Mouse (Mus musculus): ENCODE measurements around the gene Rasef. TPM values are rescaled to one million over a fixed set of nuclear protein-coding genes. Genes with fewer than 3 reads are reported as not detected.
"Not testable (repeated sequence)": the region's sequence is repeated elsewhere in the genome, so short reads cannot be mapped to it uniquely, and the experiment has no call there.

Rasef gene
- under 1 TPM in 1 of 2 experiments, not detected in 1; 0.13 TPM for total RNA-seq (2021)
- long read RNA-seq, experiment 1, partial matches to known transcripts: 0 of 1 reads
- long read RNA-seq, experiment 1, other reads (novel, unspliced or antisense): 1 of 1 reads
- long read RNA-seq, experiment 2: 0 reads

DNA sequence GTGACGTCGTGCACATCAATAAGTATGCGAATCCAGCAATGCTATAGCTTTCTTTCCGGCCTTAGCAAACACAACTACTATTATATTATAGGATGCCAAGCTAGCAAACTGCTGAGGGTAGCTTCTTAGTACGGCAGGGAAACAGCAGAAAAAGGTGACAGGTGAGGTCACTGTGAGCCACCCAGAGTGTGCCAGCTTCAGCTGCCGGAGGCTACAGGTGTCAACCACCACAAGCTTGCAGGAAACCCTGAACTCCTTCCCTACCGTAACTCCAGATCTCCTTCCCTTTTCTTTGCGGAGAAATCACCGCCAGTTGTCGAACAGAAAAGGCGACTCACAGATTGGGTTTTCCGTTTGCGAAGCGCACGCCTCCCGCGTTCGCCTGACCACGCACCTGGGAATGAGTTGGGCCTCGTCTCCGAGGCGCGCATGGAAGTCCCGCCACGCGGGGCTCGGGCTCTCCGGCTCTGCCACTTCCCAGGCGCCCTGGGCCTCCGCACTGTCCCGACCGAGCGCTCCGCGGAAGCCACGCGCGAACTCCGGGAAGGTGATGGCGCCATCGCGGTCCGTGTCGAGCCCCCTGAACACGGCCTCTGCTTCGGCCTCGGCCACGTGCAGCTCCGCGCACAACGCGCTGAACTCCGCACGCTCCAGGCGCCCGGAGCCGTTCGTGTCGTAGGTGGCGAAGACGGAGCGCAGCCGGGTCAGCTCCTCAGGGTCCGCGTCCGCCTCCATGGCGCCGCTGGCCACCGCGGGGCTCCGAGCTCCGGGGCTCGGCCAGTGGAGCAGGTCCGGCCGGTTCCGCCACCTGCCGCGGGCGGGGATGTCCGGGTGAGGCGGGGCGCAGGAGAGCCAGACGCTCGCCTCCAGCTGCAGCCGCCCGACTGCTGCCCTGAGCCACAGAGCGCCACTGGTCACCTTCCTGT is at the start of gene Rasef:
TSS of gene Rasef (minus strand) at position 735 of the 926 bp plus-strand sequence.
- DNase-seq (ENCODE audit: low spot score in 2 of 2): peak in 1 of 2 experiments; percentile 9
- intact Hi-C loops (cut with DNase I): no loop called here

- intact Hi-C loops (cut with DNase I): no loop called here
- DNase-seq (ENCODE audit: low spot score in 2 of 2): no peak
These were observed 35.8 kb upstream of the Rasef start for GRCm38 (mm10) chr4:73826587-73826986.

DNA sequence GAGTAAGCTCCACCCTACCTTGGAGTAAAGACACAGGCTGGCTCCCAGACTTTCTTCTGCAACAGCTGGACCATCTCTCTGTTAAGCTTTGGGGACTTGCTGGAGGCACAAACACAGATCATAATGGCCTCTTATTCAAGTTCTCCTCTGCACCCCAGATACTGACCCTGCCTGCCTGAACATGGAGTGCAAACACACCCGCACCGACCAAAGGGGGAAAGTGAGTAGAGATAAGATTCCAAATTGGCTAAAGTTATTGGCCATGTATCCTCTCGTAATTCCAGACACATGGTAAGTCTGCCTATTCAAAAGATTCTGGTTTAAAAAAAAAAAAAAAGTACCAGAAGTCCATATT is 369 bp upstream of the Rasef start:
- DNase-seq (ENCODE audit: low spot score in 2 of 2): no peak
- intact Hi-C loops (cut with DNase I): no loop called here

GRCm38 (mm10) chr4:73789534-73789933 is 1.3 kb downstream of the Rasef start:
- intact Hi-C loops (cut with DNase I): no loop called here
- no peak for DNase-seq (ENCODE audit: low spot score in 2 of 2)

DNA sequence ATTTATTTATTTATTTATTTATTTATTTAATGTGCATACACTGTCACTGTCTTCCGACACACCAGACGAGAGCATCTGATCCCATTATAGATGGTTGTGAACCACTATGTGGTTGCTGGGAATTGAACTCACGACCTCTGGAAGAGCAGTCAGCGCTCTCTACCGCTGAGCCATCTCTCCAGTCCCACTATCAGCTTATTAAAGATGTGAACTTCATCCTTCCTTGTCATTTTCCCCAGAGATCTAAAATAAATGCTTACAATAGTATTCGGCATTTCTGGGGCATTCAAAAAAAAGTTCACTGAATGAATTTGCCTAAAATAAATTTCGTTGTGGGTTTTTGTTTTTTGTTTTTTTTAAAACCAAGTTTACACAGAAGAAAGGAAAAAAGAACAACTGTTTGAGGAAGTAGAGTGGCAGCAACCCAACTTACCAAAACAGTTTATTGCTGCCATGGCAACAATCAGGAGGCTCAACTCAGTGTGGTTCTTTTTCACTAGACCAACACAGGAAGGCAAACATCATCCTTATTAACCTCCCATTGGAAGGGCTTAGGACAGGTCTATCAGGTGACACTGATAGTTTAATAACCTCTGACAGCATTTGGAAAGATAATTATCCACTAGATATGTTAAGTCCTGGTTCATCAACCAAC is 2.6 kb downstream of the Rasef start:
- no peak for DNase-seq (ENCODE audit: low spot score in 2 of 2)
- intact Hi-C loops (cut with DNase I): no loop called here

- no peak for DNase-seq (ENCODE audit: low spot score in 2 of 2)
- intact Hi-C loops (cut with DNase I): no loop called here
These were observed 6.6 kb downstream of the Rasef start for GRCm38 (mm10) chr4:73784147-73784546.

DNA sequence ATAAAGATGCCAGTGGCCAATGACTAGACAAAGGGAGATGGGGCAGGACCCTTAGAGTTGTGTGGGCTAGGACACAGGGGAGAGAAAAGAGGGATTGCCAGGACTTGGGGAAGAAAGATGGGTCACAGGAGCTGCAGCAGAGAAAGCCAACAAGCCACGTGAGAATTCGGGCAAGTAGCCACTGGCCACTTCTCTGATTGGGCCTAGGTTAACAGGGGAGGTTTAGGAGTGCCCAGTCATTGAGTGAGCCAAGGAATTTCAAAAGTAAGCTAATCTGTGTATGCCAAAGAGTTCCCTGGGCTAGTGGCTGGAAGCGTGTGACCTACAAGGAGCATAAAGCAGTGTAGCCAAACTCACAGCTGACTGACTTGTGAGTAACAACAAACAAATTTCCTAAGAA is 9.7 kb downstream of the Rasef start:
- intact Hi-C loops (cut with DNase I): no loop called here
- no peak for DNase-seq (ENCODE audit: low spot score in 2 of 2)

DNA sequence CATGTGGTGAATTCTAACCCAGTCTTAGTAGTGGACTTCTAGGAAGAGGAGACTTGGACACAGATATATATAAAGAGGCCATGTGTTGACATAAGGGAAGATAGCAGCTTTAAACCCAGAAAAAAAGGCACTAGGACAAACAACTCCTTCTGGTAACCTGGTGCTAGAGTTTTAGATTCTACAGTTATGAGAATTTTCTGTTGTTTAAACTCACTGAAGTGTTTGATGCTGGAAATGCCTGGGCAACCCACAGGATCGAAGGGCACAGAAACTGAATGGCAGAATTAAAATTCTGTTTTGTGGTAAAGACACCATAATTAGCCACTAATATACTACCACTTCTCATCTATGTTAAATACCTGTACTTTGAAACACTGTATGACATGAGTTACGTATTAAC is 15.5 kb downstream of the Rasef start:
- intact Hi-C loops (cut with DNase I): no loop called here
- no peak for DNase-seq (ENCODE audit: low spot score in 2 of 2)

GRCm38 (mm10) chr4:73773831-73774810 is 16.7 kb downstream of the Rasef start:
- DNase-seq (ENCODE audit: low spot score in 2 of 2): no peak
- intact Hi-C loops (cut with DNase I): no loop called here

DNA sequence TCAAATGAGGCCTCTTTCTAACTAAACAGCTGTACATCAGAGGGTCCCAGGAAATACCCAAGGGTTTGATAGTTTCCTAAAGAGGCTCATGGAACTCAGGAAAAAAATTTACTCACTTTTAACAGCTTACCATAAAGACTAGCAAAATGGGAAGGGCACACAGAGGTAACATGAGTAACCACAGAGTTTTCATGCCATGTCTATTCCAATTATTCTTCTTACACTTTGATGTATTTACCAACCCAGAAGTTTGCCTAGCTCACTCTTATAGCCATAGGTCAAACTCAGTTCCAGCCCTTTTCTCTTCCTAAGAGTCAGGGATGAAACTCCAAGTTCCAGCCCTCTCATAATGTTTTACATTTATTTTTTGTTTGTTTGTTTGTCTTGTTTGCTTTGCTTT is 18.8 kb downstream of the Rasef start:
- DNase-seq (ENCODE audit: low spot score in 2 of 2): no peak
- intact Hi-C loops (cut with DNase I): no loop called here

GRCm38 (mm10) chr4:73770592-73770991 is 20.2 kb downstream of the Rasef start:
- DNase-seq (ENCODE audit: low spot score in 2 of 2): no peak

GRCm38 (mm10) chr4:73768156-73768555 is 22.6 kb downstream of the Rasef start:
- intact Hi-C loops (cut with DNase I): no loop called here
- DNase-seq (ENCODE audit: low spot score in 2 of 2): no peak

More at GRCm38 (mm10) chr4:73770592-73770991, 20.2 kb downstream of the Rasef start:
- intact Hi-C loops (cut with DNase I): no loop called here

DNA sequence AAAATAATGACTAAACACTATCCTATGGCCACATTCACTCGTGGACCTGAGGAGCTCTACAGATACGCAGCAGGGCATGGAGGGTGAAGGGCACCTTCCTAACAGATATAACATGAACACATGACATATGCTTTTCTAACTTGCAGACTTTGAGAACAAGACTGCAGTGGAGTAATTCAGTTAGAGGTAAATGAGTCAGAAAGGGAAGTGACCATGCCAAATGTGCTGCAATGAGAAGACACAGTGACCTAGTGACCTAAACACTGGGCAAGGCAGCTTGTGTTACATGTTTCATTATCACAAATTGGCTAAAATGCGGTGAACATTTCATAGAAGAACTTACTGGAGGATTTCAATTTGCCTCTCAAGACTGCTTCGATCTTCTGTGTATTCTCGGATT is 42.6 kb downstream of the Rasef start:
- DNase-seq (ENCODE audit: low spot score in 2 of 2): no peak
- intact Hi-C loops (cut with DNase I): no loop called here

DNA sequence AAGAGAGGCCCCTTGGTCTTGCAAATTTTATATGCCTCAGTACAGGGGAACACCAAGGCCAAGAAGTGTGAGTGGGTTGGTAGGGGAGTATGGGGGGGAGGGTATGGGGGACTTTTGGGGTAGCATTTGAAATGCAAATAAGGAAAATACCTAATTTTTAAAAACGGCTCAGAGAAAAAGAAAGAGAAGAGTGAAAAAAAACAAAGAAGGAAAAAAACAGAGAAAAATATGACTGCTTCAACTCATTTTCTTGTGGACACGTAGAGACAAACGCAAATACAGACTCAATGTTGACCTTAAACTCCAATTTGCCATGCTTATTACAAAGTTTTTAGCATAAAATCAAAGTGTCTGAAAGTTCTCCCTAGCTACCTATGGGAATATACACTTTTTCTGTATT is 51.4 kb downstream of the Rasef start:
- DNase-seq (ENCODE audit: low spot score in 2 of 2): no peak

GRCm38 (mm10) chr4:73719819-73720218 is 71.0 kb downstream of the Rasef start:
- no peak for DNase-seq (ENCODE audit: low spot score in 2 of 2)
- intact Hi-C loops (cut with DNase I): no loop called here

More for the DNA sequence above, 51.4 kb downstream of the Rasef start:
- intact Hi-C loops (cut with DNase I): no loop called here

DNA sequence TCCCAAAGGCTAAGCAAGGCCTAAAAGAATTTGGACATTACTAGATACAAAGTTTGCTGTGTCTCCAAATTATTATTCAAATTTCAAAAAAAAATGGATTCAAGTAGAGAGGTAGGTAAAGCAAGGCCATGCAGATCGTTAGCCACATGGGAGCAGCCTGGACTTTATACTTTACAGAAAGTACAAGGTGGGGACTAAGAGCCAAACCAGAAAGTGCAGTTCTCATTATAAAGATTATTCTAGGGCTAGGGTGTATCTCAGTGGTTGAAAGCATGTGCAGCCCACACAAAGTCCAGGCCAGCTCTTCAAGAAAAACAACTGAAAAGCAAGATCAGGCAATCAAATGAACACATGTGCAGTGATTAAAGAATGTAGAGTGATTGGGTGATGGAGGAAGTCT is 72.0 kb downstream of the Rasef start:
- DNase-seq (ENCODE audit: low spot score in 2 of 2): no peak
- intact Hi-C loops (cut with DNase I): no loop called here

- intact Hi-C loops (cut with DNase I); DNase-seq (ENCODE audit: low spot score in 2 of 2): not testable (repeated sequence)
These were observed 107.6 kb downstream of the Rasef start, which contains the start of gene Gm428 for GRCm38 (mm10) chr4:73683216-73683615. Gm428 (plus strand) TSS chr4:73683516.

GRCm38 (mm10) chr4:73668054-73668453 is 122.7 kb downstream of the Rasef start, which contains the start of gene Gm11239:
Gm11239 (plus strand) TSS chr4:73668354.
- intact Hi-C loops (cut with DNase I); DNase-seq (ENCODE audit: low spot score in 2 of 2): not testable (repeated sequence)
